Mouse (Mus musculus) lung, postnatal 0 days (tissue): ENCODE data around the gene Tanc1. TPM values are rescaled to one million over a fixed set of nuclear protein-coding genes. Genes with fewer than 3 reads are reported as not detected.

Experiments used
- ATAC-seq: fragments of 200-750 bp; cut with Nextera tagmentation; 2 replicates; pipeline ENCODE4 v1.8.0; 2017; ENCODE audit warnings: moderate library complexity
- DNase-seq: peaks from one replicate; pipeline ENCODE4 v3.0.0-alpha.2; 2016; ENCODE audit warnings: low spot score
- H3K27ac ChIP-seq: fragments of 300-500 bp; sonication (generic); 2 replicates; pipeline ENCODE4 v1.5.1; 2014; ENCODE audit warnings: antibody characterized with exemption, mild to moderate bottlenecking, low read length, mixed read lengths
- H3K27me3 ChIP-seq: fragments of 300-500 bp; sonication (generic); replicated peaks from 2 replicates; pipeline ENCODE4 v1.6.1; 2014; ENCODE audit warnings: low read length, mixed read lengths; ENCODE audit not compliant: insufficient read depth
- H3K36me3 ChIP-seq: fragments of 300-500 bp; sonication (generic); 2 replicates; pipeline ENCODE4 v1.6.1; 2014; ENCODE audit warnings: low read length, mixed read lengths; ENCODE audit not compliant: insufficient read depth
- H3K4me1 ChIP-seq: fragments of 300-500 bp; sonication (generic); 2 replicates; pipeline ENCODE4 v1.6.1; 2014; ENCODE audit warnings: antibody characterized with exemption, low read depth, low read length, mixed read lengths; ENCODE audit not compliant: insufficient read depth
- H3K4me2 ChIP-seq: fragments of 300-500 bp; sonication (generic); replicated peaks from 2 replicates; pipeline ENCODE4 v1.6.1; 2014; ENCODE audit warnings: low read depth, mild to moderate bottlenecking, low read length, moderate library complexity, mixed read lengths
- H3K4me3 ChIP-seq: fragments of 300-500 bp; sonication (generic); 2 replicates; pipeline ENCODE4 v1.5.1; 2014; ENCODE audit warnings: low read depth, low read length
- H3K9ac ChIP-seq: fragments of 300-500 bp; sonication (generic); replicated peaks from 2 replicates; pipeline ENCODE4 v1.6.1; 2014; ENCODE audit warnings: low read depth, mild to moderate bottlenecking
- H3K9me3 ChIP-seq: fragments of 300-500 bp; sonication (generic); 2 replicates; pipeline ENCODE4 v1.6.1; 2016; ENCODE audit warnings: low read length, mixed read lengths
- CTCF ChIP-seq: IDR thresholded peaks from 2 replicates; pipeline ENCODE4 v1.5.1; 2016; ENCODE audit warnings: antibody characterized with exemption, mild to moderate bottlenecking
- EP300 ChIP-seq: IDR thresholded peaks from 2 replicates; pipeline ENCODE4 v1.6.1; 2016; ENCODE audit warnings: antibody characterized with exemption, mild to moderate bottlenecking, control low read depth
- WGBS: fragments of 180-500 bp; shearing (Covaris S2); extraction: QIAGEN DNeasy Blood & Tissue Kit; methylation state at CpG from one replicate; pipeline ENCODE4 v1.1.7; 2014; 5-methylcytosine and 5-hydroxymethylcytosine counted together
- polyA plus RNA-seq: library from polyadenylated mRNA; unstranded; fragments of >200 nt; fragmentation: Nextera tagmentation; extraction: Ambion mirVana; gene quantifications from 2 replicates; pipeline ENCODE4 v1.2.1, GENCODE M21; 2015

The Tanc1 gene
- polyA plus RNA-seq, 1 experiment from 2014 or later, result 20.9 TPM

- no peak for ATAC-seq
- Histone ChIP-seq H3K4me3 (no peak overlapping the region), H3K4me1 (0 out of 2 replicates have a peak, but pooled peaks cover 3% of the 10 kb centered on the region), H3K27ac (no peak overlapping the region), H3K9ac (no peak overlapping the region), H3K36me3 (no peaks in the 10 kb centered on the region; the same call in 1 of the 2 replicates), H3K4me2 (no peak overlapping the region), H3K27me3 (no peaks in the 10 kb centered on the region), H3K9me3 (no peaks in the 10 kb centered on the region)
- 71% methylated on average over 6 of the region's 6 CpGs for WGBS
- TF ChIP-seq EP300, result no peak
- peak; percentile 13; the same call in 1 of the 2 replicates for TF ChIP-seq CTCF
- DNase-seq, result no peak
Measured at GRCm38 (mm10) chr2:59757015-59757414, 145.2 kb downstream of the Tanc1 start.

GRCm38 (mm10) chr2:59758139-59758918 is 146.5 kb downstream of the Tanc1 start:
- no peaks in the 10 kb centered on the region for H3K27me3 ChIP-seq
- H3K9ac ChIP-seq, result no peak overlapping the region
- ATAC-seq (no peak), DNase-seq (no peak)
- H3K4me3 ChIP-seq, result no peak overlapping the region
- no peaks in the 10 kb centered on the region for H3K9me3 ChIP-seq
- no peak for TF ChIP-seq CTCF
- TF ChIP-seq EP300, result no peak
- H3K36me3 ChIP-seq, result no peaks in the 10 kb centered on the region; the same call in 1 of the 2 replicates
- 0 out of 2 replicates have a peak, but pooled peaks cover 3% of the 10 kb centered on the region for H3K4me1 ChIP-seq
- H3K4me2 ChIP-seq, result no peak overlapping the region
- WGBS, result 69% methylated on average over 9 of the region's 9 CpGs
- H3K27ac ChIP-seq, result no peak overlapping the region

GRCm38 (mm10) chr2:59760731-59761130 is 148.9 kb downstream of the Tanc1 start:
- Histone ChIP-seq H3K36me3 (no peaks in the 10 kb centered on the region; the same call in 1 of the 2 replicates), H3K27ac (no peak overlapping the region), H3K9ac (no peak overlapping the region), H3K27me3 (no peaks in the 10 kb centered on the region), H3K4me2 (no peak overlapping the region), H3K4me3 (no peak overlapping the region), H3K4me1 (0 out of 2 replicates have a peak, but pooled peaks cover 3% of the 10 kb centered on the region), H3K9me3 (no peaks in the 10 kb centered on the region)
- no peak for DNase-seq
- TF ChIP-seq CTCF, result no peak
- no peak for TF ChIP-seq EP300
- no peak for ATAC-seq
- 61% methylated on average over 4 of the region's 4 CpGs for WGBS

- H3K4me2 ChIP-seq, result no peak overlapping the region
- no peaks in the 10 kb centered on the region for H3K27me3 ChIP-seq
- no peaks in the 10 kb centered on the region; the same call in 1 of the 2 replicates for H3K36me3 ChIP-seq
- ATAC-seq, result no peak
- H3K9me3 ChIP-seq, result no peaks in the 10 kb centered on the region
- no peak for DNase-seq
- H3K9ac ChIP-seq, result no peak overlapping the region
- H3K27ac ChIP-seq, result no peak overlapping the region
- H3K4me3 ChIP-seq, result no peak overlapping the region
- 0 out of 2 replicates have a peak, but pooled peaks cover 3% of the 10 kb centered on the region for H3K4me1 ChIP-seq
- TF ChIP-seq EP300, result no peak
- TF ChIP-seq CTCF, result no peak
- WGBS, result 71% methylated on average over 12 of the region's 12 CpGs
Measured at GRCm38 (mm10) chr2:59761183-59761582, 149.3 kb downstream of the Tanc1 start.

GRCm38 (mm10) chr2:59762277-59762676 is 150.4 kb downstream of the Tanc1 start:
- H3K4me3 ChIP-seq, result no peak overlapping the region
- H3K4me2 ChIP-seq, result no peak overlapping the region
- no peak overlapping the region for H3K27ac ChIP-seq
- ATAC-seq (no peak), DNase-seq (no peak)
- H3K9ac ChIP-seq, result no peak overlapping the region
- H3K27me3 ChIP-seq, result no peaks in the 10 kb centered on the region
- TF ChIP-seq EP300, result no peak
- no peak for TF ChIP-seq CTCF
- no peaks in the 10 kb centered on the region; the same call in 1 of the 2 replicates for H3K36me3 ChIP-seq
- WGBS, result 87% methylated on average over 5 of the region's 5 CpGs
- no peaks in the 10 kb centered on the region for H3K4me1 ChIP-seq
- no peaks in the 10 kb centered on the region for H3K9me3 ChIP-seq

- Histone ChIP-seq H3K4me3 (no peak overlapping the region), H3K4me2 (no peak overlapping the region), H3K27ac (no peak overlapping the region), H3K27me3 (no peaks in the 10 kb centered on the region), H3K9ac (no peak overlapping the region), H3K36me3 (no peaks in the 10 kb centered on the region), H3K9me3 (no peaks in the 10 kb centered on the region), H3K4me1 (peaks cover 12% of the 10 kb centered on the region; the same call in 1 of the 2 replicates)
- 64% methylated on average over 10 of the region's 10 CpGs for WGBS
- DNase-seq (peak; percentile 54), ATAC-seq (0 out of 2 replicates have a peak, but pooled peaks have one; percentile 9)
- TF ChIP-seq CTCF (no peak), EP300 (0 out of 2 replicates have a peak, but pooled peaks have one; percentile 31)
Measured at GRCm38 (mm10) chr2:59765671-59766070, 153.8 kb downstream of the Tanc1 start.
